Mouse (Mus musculus): ENCODE measurements around the gene Daxx.
"Not testable (repeated sequence)": the region's sequence is repeated elsewhere in the genome, so short reads cannot be mapped to it uniquely, and the experiment has no call there.

The Daxx gene

DNA sequence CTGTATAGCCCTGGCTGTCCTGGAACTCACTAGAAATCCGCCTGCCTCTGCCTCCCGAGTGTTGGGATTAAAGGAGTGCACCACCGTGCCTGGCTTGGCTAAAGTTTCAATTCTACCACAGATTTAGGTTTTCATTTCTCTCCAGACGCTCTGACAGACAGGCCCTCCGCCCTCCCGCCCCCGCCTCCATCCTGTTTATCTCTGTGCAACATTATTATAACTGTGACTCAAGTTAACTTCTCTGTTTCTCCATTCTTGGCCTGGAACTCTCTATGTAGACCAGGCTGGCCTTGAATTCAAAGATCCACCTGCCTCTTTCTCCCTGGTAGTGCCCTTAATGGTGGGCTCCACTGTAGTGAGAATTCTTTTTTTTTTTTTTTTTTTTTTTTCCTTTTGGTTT is 6.7 kb upstream of the Daxx start:
- no peak for DNase-seq (ENCODE audit: inconsistent ontology term)

DNA sequence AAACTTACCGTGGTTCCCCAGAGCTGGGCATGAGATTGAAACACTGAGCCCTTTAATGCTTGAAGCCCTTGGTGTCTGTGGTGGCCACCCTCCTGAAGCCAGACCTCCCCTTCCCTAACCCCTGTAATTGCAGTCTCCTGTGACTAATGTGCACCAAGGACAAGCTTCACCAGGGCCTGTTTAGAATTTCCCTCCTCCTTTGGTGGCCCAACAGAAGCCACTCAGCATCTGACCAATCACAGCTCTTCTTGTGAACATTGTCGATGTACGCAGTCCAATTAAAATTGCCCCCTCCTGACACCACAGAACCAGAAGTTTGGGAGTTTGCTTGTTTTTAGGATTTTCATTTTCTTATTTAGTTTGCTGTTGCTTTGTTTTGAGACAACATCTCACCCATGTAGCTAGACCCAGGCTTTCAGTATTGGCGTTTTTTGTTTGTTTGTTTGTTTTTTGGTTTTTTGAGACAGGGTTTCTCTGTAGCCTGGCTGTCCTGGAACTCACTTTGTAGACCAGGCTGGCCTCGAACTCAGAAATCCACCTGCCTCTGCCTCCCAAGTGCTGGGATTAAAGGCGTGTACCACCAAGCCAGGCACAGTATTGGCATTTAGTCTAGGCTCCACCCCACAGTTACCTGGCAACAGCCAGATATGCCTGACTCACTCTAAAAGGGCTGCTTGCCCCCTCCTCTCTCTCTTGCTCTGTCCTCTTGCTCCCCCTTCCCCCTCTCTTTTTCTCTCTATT is 5.1 kb upstream of the Daxx start:
- DNase-seq (ENCODE audit: inconsistent ontology term): not testable (repeated sequence)

DNA sequence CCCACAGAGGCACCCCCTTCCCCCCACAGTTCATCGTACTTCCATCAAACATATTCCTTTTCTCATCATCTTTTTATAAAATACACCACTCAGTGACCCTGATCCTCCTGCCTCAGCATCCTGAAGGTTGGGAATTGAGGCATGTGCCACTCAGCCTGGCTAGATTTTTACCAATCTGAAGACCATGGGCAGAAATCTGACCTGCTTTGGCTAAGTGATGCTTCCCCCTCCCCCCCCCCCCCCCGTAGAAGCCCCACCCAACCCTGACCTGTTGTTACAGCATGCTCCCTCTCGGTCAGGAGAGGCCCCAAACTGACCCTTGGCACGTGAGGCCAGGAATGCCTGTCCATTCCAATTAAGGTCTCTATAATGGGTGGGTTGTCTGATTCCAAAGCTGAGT is 4.4 kb upstream of the Daxx start, which contains the start of gene Platr17:
TSS of gene Platr17 (plus strand) at position 301 of the 400 bp plus-strand sequence.
- not testable (repeated sequence) for DNase-seq (ENCODE audit: inconsistent ontology term)

DNA sequence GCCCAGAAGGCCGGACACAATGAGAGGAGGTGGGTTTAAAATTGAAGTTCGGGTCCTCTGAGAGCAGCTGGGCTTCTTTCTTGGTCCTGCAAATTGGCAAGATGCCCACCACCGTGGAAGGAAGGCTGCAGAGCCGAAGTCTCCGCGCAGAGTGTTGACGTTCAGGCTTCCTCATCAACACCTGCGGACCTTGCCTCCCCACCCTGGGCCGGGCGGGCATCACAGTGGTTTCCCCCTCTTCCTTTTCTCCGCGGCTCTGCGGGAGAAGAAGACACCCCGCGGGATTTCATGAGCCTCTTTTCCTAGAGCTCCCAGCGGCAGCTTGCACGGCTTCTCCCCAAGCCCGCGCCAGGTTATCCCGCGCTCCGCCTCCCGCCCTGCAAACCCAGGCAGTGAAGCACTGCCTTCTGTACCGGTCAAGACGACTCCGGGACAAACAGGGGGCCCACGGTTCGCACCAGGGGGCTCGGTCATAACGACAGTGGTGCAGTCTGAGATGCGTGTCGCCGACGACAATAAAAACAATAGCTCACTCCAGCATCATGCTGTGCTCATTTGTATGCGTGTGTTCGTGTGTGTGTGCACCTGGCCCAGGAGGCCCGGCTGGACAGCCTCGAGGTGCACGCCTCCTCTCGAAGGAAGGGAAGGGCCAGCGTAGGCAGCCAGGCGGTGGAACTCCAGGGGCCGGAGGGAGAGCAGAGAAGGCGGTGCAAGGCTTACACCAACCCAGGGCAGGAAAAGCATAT is 710 bp upstream of the Daxx start:
- no peak for DNase-seq (ENCODE audit: inconsistent ontology term)

DNA sequence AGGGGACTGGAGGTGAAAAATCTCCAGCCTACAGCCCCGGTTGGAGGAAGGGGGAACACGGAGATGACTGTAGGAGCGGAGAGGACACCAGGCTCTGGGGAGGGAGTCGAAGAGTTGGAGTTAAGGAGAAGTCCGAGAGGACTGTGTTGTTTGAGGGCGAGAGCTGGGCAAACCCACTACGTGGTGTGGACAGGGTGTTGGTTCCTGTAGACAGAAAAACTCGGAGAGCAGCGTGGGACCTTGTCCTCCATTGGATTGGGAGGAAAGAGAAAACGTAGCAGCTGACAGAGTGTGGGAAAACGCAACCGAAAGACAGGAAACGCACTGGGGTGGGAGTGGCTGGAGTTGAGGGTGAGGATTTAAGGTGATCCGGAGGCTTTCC is 646 bp downstream of the Daxx start:
- peak; percentile 69 for DNase-seq (ENCODE audit: inconsistent ontology term)

DNA sequence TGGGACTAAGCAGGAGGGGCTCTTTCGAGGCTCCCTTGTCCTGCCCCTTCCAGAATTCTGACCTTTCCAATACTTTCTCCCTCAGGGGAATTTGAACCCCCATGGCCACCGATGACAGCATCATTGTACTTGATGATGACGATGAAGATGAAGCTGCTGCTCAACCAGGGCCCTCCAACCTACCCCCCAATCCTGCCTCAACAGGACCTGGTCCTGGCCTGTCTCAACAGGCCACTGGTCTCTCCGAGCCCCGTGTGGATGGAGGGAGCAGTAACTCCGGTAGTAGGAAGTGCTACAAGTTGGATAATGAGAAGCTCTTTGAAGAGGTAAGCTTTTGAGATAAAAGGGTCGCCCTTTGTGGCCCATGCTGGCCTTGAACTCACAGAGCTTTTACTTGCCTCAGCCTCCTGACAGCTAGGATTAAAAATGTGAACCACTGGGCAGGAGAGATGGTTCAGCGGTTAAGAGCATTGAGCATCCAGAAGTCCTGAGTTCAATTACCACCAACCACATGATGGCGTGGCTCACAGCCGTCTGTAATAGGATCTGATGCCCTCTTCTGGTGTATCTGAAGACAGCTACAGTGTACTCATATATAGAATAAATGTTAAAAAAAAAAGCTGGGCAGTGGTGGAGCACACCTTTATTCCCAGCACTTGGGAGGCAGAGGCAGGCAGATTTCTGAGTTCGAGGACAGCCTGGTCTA is 1.3 kb downstream of the Daxx start:
- no peak for DNase-seq (ENCODE audit: inconsistent ontology term)

DNA sequence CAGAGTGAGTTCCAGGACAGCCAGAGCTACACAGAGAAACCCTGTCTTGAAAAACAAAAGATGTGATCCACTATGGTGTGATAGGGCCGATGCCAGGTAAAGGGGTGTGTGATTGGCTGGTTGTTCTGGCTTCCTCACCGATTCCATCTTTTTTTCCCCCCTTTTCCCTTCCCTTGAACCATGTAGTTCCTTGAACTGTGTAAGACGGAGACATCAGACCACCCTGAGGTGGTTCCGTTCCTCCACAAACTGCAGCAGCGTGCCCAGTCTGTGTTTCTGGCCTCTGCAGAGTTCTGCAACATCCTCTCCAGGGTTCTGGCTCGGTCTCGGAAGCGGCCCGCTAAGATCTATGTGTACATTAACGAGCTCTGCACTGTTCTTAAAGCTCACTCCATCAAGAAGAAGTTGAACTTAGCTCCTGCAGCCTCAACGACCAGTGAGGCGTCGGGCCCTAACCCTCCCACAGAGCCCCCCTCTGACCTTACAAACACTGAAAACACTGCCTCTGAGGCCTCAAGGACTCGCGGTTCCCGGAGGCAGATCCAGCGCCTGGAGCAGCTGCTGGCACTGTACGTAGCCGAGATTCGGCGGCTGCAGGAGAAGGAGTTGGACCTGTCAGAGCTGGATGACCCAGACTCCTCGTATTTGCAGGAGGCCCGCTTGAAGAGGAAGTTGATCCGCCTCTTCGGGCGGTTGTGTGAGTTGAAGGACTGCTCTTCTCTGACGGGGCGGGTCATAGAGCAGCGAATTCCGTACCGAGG is 2.0 kb downstream of the Daxx start:
- DNase-seq (ENCODE audit: inconsistent ontology term): no peak

DNA sequence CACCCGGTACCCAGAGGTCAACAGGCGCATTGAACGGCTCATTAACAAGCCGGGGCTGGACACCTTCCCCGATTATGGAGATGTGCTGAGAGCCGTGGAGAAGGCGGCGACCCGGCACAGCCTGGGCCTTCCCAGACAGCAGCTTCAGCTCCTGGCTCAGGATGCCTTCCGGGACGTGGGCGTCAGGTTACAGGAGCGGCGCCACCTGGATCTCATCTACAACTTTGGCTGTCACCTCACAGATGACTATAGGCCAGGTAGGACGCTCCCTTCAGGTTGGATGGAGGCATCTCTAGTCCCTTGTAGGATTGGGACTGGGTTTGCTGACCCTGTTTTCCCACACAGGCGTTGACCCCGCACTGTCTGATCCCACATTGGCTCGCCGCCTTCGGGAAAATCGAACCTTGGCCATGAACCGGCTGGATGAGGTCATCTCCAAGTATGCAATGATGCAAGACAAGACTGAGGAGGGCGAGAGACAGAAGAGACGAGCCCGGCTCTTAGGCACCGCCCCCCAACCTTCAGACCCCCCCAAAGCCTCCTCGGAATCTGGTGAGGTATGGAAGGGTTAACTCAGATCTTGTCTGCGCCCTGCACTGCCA is 2.7 kb downstream of the Daxx start:
- no peak for DNase-seq (ENCODE audit: inconsistent ontology term)

DNA sequence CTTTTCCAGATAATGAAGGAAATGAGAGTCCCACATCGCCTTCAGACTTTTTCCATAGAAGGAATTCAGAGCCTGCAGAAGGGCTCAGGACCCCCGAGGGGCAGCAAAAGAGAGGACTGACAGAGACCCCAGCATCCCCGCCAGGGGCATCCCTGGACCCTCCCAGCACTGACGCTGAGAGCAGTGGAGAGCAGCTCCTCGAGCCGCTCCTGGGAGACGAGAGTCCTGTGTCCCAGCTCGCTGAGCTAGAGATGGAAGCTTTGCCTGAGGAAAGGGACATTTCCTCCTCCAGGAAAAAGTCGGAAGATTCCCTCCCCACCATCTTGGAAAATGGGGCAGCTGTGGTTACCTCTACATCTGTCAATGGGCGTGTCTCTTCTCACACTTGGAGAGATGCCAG is 4.0 kb downstream of the Daxx start:
- DNase-seq (ENCODE audit: inconsistent ontology term): no peak

DNA sequence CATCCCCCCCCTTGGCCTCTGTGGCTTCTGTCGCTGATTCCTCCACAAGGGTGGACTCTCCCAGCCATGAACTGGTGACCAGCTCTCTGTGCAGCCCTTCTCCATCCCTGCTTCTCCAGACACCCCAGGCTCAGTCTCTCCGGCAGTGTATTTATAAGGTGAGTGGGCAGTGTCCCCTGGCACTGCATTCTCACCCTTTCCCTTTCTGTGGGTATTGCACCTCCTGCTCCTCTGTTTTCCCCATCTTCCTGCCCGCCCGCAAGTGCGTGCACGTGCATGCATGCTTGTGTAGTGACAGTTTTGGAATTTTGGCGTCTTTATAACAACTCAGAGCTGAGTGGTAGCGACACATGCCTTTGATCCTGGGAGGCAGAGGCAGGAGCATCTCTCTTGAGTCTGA is 4.7 kb downstream of the Daxx start:
- DNase-seq (ENCODE audit: inconsistent ontology term): no peak

DNA sequence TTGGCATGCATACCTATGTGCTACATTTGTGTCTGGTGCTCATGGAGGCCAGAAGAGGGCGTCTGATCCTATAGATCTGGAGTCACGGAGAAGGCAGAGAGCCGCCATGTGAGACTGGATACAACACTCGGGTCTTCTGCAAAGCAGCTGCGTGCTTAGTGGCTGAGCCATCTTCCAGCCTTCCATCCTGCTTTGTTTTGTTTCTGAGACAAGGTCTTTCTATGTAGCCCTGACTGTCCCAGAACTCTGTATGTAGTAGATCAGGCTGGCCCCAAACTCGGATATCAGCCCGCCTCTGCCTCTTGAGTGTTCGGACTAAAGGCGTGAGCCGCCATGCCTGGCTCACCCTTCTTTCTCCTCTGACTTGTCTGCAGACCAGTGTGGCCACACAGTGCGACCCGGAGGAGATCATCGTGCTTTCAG is 5.8 kb downstream of the Daxx start:
- no peak for DNase-seq (ENCODE audit: inconsistent ontology term)

DNA sequence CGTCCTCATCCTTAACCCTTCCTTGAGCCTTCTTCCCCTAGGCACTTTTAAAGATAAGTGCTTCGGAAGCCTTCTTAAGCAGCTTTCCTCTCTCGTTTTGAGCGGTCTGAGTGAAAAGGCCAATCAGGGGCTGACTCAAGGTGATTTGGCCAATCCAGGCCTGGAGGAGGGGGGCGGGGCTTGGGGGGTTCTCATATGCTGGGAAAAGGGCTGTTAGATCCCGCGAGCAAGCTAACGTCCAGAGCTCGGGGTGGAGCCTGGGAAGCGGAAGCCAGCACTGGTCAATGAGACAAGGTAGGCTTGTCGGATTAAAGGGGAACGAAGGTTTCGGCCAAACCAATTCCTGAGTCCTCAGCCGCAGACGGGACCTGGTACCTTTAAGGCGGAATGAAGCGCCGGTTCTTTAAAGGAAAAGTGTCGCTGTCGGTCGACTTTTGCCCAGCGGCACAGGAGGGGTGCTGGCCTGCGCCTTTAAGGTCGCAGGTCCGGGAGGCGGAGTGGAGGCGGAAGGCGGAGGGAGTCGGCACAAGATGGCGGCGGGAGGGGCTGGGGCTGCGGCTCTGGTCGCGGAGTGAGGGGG is 6.5 kb downstream of the Daxx start, which contains the start of the genes Tapbp and Zbtb22:
TSS of gene Tapbp (plus strand) at position 229 of the 580 bp plus-strand sequence.
TSS of gene Zbtb22 (plus strand) at position 234 of the 580 bp plus-strand sequence.
- peak; percentile 100 for DNase-seq (ENCODE audit: inconsistent ontology term)

DNA sequence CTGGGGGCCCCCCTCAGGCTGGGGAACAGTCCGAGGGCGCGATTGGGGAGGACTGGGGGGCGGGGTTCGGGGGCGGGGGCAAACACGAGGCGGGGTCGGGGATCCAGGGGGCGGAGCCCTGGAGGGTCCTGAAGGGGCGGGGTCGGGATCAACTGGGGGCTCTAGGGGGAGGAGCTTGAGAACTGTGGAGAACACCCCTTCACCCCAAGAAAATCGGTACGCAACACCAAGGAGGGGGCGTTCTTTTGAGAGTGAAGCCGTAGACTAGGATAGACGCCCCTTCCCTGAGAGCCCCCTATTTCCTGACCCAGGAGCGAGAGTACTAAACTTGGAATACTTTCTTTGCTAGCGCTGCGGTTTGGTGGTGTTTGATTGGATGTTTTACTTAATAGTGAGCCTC is 7.1 kb downstream of the Daxx start:
- no peak for DNase-seq (ENCODE audit: inconsistent ontology term)

DNA sequence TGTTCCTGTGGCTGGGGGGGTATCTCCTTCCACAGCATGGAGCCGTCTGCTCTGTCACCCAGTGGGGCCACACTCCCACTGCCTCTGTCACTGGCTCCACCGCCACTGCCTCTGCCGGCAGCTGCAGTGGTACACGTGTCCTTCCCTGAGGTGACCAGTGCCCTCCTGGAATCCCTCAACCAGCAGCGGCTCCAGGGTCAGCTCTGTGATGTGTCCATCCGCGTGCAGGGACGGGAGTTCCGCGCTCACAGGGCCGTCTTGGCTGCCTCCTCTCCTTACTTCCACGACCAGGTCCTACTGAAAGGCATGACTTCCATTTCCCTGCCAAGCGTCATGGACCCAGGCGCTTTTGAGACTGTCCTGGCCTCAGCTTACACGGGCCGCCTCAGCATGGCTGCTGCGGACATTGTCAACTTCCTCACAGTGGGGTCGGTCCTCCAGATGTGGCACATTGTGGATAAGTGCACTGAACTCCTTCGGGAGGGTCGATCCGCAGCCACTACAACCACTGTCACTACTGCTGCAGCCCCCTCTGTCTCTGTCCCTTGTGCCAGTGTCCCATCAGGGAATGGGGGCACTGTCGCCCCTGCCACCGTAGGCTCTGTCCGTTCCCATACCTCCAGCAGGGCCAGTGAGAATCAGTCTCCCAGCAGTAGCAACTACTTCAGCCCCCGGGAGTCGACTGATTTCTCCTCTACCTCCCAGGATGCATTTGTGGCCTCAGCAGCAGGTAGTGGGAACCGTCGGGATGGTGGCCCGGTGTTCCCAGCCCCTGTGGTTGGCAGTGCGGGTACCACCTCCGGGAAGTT is 7.8 kb downstream of the Daxx start:
- no peak for DNase-seq (ENCODE audit: inconsistent ontology term)

DNA sequence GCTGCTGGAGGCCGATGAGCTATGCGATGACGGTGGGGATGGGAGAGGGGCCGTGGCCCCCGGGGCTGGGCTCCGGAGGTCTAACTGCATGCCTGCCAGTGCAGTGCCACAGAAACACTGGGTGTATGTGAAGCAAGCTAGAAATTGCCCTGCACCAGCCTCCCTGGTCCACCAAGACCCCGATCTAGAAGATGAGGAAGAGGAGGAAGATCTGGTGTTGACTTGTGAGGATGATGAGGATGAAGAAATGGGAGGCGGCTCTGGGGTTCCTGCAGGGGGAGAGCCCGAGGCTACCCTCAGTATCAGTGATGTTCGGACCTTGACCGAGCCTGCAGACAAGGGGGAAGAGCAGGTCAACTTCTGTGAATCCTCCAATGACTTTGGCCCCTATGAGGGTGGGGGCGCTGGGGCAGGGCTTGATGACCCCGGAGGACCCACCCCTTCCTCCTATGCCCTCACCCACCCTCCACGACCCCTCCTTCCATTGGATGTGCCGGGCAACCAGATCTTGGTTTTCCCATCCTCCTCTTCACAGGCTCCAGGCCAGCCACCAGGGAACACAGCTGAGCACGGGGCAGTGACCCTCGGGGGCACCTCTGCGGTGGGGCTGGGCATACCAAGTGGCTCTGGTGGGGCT is 8.6 kb downstream of the Daxx start:
- no peak for DNase-seq (ENCODE audit: inconsistent ontology term)

DNA sequence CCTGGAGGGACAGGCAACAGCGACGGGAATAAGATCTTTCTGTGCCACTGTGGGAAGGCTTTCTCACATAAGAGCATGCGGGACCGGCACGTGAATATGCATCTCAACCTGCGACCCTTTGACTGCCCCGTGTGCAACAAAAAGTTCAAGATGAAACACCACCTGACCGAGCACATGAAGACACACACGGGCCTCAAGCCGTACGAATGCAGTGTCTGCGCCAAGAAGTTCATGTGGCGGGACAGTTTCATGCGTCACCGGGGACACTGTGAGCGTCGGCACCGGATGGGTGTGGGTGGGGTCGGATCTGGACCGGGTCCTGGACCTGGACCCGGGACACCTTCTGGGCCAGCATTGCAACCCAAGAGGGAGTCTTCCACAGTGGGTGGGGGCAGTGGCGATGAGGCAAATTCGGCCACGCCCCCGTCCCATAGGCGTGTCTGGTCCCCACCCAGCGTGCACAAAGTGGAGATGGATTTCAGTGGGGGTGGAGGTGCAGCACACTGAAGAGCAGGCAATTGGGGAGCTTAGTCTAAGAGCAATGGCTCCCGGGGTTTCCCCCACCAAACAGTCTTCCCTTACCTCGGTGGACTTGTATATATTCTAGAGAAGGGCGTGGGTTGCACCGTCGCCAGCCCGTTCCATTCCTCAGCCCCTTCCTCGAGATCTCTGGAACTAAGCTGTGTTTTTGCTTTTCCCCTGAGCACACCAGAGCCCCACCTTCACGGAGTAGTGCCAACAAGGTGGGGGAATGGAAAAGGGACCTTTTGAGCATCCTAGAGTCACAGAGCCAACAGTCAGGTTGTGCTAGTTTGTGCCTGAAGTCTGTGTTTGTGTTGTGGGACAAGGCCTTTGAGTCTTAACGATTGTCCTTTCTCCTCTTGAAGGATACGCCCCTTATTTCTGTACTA is 9.3 kb downstream of the Daxx start:
- no peak for DNase-seq (ENCODE audit: inconsistent ontology term)

DNA sequence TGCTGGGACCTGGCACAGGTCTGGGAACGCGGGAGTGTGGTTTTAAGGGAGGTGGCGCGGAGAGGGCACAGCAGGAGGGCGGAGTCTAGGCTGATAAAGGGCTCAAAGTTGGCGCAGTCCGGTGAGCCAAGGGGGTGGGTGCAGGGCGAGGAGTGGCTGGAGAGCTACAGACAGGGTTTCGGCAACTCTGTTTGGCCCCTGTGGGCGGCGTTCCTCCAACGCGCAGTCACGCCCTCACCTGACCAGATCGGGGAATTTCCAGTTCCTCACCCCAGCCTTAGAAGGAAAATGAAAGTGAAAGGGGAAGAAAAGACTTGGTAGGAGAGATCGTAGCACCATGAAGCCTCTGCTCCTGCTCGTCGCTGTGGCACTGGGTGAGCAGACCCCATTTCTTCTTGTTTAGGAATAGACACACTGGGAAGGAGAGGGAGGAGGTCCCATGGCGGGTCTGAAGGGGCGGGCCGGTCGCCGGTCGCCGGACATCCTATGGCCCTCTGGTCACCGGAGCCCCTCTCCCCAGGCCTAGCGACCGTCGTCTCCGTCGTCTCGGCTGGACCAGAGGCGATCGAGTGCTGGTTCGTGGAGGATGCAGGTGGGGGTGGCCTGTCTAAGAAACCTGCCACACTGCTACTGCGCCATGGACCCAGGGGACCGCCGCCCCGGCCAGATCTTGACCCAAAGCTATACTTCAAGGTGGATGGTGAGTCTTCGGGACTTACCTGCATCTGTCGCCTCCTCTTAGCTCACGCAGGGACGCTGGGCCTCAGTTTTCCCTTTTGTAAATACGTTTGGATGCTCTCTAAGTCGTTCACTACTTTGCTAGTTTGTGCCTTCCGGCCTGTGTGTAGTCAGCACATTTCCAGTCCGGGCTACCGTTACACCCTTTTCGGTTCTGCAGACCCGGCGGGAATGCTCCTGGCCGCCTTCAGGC is 10.4 kb downstream of the Daxx start:
- peak; percentile 87 for DNase-seq (ENCODE audit: inconsistent ontology term)

Data from Muller cell, postnatal 12 days (primary cell).